Mouse (Mus musculus) regulatory T cell (primary cell): ENCODE measurements at regions not wholly inside any gene's neighbourhood (a gene's known extent, or its start where the extent isn't known, plus 50 kb on each side); places are given as distances from the start of the nearest gene placed in this dataset.

Experiments
- in situ Hi-C: fragments of 300-600 bp; cut with MboI, MseI; formaldehyde crosslinking; loops from one replicate; pipeline ENCODE4 v1.15.1; 2025; ENCODE audit warnings: high pct_unique_total_duplicates

DNA sequence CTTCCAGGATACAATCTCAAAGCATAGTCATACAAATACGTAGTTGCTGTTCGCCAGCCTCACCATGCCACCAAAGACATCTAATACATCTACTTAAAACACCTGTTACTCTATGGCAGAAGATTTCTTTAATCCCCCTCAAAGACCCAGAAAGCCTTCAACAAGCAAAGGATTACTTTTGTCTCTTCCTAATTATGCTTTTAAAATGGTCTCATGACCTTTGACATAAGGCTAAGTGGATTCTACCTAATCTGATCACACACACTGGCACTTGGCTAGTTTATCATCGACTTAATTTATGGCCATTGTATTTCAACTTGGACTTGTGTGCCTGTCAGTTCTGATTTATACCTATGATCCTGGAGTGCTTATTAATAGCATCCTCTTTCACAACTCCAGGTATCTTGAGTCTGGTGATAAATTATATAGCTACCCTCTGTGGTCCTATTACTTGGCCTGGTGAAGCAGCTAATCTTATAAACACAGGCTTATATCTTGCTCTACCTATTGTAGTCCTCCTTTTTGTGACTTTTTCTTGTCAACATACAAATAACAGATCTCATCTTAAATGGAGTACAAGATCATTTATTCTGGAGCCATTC lies 568.6 kb upstream of the B3galt2 start:
- in situ Hi-C loops, result no loop called here

DNA sequence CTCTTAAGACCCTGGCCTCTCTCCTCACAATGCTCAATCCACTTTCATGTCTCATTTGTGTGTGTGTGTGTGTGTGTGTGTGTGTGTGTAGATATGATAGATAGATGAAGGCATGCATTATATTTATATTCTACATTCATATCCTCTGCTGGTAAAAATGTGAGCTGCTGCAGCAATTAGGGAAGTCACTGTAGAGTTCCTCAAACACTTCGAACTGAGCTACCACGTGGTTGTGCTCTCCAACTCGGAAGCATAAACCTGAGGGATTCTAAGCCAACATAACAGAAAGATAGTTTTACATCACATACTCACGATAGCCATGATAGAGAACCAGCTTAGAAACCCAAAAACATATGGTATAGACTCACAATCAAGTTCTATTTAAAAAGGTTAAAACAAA lies 565.5 kb upstream of the B3galt2 start:
- in situ Hi-C loops, result no loop called here

DNA sequence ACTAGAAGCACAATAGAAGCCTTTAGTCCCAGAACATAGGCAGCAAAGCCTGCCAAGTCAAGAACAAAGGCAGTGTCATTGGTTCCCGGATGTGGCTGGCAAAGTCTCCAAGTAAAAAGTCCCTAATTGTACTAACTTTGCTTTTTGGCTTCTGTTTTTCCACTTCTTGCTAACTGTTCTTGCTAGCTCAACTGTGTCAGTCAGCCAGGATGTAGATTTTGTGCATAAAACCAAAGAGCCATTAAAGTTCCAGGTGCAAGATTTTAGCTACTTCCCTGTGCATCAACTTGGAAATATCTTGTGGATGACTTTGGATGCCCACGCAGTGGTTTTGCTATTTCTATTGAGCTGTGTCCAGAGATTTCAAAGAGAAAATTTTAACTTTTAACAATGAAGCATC lies 560.0 kb upstream of the B3galt2 start:
- in situ Hi-C loops, result no loop called here

DNA sequence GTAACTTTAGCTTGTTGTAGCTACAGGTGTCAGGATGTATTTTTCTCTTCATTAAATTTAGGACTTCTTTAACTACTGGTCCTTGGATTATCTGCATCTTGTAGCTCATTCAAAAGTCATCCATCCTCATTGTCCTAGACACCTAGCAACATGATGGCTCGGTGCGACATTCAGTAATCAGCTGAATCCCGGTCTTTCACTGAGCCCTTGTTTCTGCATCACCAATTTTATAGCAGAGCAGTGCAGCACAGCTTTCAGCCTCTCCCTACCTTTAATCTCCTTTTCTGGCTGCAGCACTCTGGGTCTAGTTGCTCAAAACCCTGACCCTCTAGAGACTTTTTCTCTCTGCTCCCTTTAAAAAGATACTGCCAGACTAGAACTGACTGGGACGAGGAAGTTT lies 543.6 kb upstream of the B3galt2 start:
- in situ Hi-C loops, result no loop called here

DNA sequence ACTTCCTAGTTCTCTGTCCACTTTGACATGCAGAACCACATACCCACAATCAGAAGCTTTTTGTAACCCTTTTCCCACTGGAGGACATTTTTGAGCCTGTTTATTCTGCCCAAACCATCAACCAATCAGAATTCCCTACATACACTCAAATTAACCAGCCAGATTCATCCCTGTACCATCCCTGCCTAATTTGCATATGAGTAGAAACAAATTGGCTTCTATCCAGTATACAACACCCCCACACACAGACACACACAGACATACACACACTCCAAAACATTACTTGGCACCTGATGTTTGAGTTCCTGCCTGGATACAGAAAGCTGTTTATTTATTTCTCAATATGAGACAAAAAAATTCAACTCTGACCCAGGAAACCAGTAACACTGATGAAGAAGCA lies 542.2 kb upstream of the B3galt2 start:
- in situ Hi-C loops, result no loop called here

DNA sequence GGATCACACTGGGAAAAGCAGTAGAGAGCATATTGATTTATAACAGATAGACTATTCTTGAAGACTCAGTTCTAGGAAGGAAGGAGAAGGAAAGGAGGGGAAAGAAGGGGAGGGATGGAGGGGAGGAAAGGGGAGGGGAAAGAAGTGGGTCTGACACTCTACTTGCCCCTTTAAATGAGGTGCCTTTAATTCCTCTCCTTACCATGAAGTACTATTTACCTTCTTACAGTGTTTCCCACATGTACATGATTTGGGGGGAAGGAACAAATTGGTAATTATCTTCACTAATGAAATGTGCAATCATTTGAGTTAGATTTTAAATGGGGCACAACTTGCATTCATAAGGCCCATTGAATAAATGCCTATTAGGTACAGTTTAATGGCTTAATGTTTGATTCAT lies 518.3 kb upstream of the B3galt2 start:
- in situ Hi-C loops, result no loop called here

DNA sequence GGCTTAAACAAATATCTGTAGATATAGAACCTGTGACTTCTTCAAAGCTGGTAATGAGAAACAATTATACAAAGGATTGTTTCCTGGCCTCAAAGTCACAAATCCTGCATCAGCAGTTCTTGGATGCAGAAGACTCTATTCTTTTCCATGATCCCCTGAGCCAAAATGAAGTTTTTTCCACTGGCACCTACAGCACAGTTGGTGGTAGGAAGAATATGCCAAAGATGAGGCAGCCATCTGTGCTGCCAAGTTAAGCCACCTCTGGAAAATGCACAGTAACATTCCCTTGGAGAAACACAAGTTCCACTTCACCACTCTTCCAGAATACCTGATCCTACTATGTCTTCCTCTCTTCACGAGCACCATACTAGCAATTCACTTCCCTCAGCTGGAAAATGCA lies 510.2 kb upstream of the B3galt2 start:
- in situ Hi-C loops, result no loop called here

DNA sequence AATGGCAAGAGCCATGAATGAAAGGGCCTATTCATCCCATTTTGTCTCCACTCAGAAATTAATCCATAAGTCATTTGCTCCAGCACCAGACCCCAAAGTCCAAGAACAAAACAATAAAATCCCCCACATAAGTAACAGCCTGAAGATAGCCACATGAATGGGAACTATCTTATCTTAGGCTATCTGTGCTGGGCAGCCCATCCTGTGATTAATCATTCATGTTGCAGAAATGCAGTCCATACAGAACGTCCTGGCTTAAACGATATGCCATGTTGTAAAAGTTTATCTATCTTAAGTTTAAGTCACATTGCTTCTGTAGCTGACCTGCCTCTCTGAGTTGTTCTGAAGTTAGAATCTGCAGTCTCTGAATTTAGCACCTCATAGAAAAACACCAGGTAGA lies 507.7 kb upstream of the B3galt2 start:
- in situ Hi-C loops, result no loop called here

DNA sequence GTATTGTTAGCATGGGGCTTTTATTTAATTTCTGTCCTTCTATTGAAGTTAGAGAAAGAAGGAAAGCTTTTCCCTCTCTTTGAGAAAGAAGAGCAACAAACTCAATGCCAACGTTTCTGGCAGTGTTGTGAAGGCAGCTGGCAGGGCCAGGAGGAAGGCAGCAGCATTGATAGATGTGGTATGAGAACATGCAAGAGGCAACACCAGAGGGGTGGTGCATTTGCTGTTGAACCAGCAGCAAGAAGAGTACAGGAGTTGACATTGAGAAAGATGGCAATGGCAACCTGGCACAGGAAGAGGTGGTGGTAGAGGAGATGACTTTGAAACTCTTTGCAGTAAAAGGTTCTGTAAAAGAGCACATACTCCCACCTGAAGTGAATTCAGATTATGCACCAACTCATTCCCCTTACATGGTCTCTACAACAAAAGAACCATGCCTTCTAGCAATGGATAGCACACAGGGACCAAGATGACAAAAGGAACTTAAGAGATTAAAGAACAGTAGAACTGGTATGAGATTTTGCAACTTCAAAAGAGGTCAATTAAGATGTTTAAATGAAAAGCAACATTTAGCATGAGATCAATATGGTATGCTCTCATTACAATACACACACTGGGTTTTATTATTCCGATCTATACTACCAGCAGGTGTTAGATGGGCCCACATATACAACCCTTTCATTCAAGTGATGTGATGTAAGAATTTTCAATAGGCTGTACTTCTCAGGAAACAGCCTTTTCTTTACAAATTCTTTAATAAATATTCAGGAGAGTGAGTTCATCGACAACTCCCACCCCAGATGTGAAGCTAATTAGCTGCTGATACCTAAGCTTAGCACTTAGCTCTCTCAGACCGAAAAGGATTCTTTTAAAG lies 495.1 kb upstream of the B3galt2 start:
- in situ Hi-C loops, result no loop called here

DNA sequence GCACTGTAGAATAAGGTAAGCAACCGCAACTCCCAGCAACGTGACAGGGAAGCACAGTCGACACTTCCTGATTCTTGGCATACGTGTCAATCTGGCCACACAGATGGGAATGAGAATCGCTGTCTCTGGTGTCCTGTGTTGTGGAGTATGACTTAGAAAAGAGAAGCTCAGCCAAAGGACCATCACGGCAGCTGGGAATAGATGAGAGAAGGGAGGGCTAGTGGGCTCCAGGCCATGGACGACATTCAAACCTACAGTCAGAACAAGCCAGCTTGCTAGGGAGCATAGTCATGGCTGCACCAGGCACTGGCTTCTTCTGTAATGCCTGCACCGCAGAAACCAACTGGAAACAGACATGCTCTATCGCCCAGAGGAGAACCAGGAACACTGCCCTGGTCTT lies 469.2 kb upstream of the B3galt2 start:
- in situ Hi-C loops, result no loop called here

DNA sequence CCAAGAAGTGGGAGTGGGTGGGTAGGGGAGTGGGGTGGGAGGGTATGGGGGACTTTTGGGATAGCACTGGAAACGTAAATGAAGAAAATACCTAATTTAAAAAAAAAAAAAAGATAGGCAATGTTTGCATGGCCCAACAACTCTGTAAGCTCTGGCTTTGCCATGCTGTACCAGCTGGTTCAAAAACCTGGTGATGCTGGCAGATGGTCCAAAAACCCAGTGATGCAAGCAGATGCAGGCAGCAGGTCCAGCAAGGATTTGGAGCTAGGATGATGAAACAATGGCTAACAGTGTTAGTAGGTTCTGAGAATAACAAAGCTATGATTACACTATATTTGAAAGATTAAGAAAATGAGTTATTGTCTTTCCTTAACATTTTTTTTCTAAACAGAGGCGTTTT lies 466.6 kb upstream of the B3galt2 start:
- in situ Hi-C loops, result no loop called here

DNA sequence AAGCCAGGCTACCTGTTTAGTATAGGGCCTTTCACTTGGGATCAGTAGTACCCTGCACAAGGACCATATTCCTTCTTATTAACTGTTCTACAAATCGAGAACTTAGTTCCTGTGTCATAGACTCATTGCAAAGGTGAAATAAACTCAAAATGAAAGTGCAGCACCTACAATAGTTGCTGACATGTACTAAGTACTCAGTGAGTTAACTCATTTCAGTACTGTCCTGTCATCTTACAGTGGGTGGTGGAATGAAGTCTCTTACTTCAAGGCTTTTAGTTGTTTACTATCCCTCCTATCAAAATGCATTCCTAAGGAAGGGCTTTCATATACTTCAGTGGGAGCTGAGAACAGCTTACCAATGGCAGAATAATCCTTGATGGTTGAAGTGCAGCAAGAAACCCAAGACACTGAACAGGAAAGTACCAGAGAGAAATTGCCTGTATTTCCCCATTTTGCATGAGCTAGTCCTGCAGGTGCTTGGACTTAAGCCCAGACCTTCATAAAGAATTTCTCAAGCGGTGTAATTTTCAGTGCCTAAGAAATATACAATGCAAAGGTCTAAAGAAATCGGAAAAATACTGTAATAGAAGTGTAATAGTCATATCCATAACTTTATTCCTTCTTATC lies 448.2 kb upstream of the B3galt2 start:
- in situ Hi-C loops, result no loop called here

DNA sequence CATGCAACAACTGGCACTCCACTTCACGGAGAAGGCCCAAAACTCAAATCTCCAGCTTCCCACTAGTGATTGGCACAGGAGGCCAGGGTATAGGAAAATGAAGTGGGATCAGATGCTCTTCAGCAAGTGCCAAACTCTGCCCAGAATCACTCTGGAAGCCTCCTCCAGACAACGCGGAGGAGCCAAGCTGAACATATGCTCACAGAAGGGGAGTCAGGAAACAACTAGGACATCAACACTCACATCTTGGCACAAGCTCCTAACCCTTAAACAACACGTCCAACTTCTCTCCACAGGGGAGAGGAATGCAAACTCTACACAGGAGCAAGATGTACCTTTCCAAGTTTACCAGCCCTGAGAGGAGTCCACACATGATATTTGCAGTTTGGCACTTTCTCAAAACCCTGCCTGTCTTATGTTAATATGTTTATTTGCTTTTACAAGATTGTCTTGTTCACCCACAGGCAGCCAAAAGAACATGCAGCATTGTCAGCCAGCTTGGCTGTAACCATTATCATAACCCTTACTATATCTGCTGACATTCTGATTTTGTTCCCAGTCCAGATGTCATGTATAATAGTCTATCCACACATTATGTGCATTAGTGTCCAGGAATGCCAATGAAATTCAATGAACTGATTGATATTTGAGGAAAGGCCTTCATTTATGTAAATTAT lies 440.1 kb upstream of the B3galt2 start:
- in situ Hi-C loops, result no loop called here

DNA sequence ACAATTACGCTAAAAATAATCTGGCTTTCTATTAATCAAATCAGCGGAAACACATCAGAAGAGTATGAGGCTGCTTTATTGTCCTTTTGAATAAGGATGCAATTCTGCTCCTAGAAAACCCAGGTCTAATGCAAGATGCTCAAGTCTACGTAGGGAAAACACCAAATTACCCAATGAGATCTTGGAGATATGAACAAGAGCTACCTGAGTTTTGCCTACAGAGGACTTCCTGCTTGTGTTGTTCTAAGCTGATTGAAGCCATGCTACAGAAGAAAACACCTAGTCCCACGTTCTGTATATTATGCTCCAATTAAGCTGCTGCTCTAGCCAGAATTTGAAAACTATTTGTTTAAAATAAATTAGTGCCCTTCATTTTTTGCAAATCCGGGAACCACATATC lies 439.5 kb upstream of the B3galt2 start:
- in situ Hi-C loops, result no loop called here

DNA sequence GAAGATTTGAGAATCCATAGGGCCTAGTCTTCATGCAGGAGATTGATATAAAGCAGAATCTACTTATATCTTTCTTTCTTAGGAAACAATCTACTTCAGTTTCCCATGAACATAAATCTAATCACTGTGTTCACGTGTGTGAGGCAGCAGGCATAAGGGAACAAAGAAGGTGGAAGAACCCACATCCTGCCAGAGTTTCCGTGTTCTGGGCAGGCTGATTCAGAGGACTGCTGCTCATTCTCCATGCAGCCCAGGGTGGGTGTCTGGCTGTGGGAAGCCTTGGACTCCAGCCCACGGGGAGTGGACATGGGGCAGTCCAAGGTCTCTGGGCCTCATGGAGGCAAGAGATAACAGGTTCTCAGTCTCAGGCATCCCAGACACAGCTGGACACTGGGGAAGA lies 438.3 kb upstream of the B3galt2 start:
- in situ Hi-C loops, result no loop called here

DNA sequence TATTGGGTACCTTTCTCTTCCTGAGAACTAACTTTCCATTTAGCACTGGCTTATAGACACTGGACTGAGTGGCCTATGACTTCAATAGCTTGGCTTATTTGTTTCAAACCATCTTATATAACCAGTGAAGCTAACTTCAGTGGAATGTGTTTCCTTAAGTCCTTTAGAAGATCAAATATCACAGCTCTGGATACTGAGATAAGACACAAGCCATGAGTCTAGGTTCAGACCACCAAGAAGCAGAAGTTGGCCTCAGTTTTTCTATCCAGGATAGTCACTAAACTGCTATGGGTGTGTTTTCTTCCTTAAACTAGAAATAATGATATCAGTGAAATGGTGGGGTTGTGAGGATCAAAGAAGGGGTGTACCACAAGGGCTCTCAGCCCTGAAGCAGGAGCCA lies 436.4 kb upstream of the B3galt2 start:
- in situ Hi-C loops, result no loop called here

DNA sequence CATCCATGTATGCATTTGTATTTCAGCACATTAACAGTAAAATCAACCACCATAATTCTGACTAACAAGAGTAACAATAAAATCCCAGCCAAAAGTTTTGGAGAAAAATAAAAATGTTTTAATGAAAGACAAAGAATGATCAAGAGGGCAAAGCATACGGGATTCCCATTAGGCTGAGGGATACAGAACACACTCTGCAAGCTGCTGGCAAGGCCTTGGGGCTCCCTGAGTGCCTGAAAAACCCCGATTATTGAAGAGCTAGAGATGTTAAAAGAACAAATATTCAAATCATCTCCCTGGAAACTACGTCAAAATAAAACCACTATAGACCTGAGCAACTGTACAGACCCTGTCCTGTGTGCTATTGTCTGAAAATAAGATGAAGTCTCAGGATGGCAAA lies 433.5 kb upstream of the B3galt2 start:
- in situ Hi-C loops, result no loop called here

DNA sequence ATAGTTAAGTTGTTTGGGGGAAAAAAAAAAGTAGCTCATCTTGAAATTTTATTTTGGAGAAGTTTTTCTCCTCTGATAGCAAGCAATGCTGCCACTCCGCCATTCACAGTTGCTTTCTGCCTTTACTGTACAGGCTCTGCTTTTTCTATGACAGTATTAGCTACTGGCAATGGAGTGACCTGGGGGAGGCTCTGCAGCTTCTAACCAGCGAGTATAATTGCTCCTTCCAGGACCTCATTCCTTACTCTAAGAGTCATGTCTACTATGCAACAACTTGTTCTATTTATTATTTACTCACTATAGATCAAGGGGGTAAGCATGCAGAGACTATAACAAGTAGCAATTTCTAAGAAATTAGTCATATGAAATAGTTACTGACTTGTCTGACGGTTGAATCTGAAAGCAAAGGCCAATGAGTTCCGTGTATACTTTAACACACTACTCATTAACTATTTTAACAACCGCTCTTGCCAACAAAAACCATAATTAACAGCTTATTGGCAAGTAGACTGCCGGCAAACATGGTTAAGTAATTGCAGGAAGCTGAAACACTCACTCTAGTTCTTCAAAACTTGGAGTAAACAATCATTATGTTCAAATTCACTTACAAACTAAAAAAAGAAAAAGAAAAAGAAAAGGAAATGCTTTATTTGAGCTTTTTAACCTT lies 432.9 kb upstream of the B3galt2 start:
- in situ Hi-C loops, result no loop called here

DNA sequence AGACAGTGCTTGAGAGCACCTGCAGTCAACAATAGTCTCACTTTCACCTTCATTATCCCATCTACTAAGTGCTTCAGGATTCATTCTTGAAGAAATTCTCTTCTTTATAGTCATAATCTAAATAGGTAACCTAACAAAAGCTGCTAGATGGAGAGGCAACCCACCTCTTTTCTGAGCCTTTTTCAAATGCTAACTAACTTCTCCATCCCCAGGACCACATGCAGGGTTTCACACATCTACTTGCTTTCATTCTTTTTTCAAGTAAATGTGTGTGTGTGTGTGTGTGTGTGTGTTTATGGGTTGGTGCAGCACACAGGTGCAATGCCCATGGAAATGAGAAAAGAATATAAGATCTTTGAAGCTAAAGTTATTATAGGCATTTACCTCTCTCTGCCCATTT lies 423.1 kb upstream of the B3galt2 start:
- in situ Hi-C loops, result no loop called here

DNA sequence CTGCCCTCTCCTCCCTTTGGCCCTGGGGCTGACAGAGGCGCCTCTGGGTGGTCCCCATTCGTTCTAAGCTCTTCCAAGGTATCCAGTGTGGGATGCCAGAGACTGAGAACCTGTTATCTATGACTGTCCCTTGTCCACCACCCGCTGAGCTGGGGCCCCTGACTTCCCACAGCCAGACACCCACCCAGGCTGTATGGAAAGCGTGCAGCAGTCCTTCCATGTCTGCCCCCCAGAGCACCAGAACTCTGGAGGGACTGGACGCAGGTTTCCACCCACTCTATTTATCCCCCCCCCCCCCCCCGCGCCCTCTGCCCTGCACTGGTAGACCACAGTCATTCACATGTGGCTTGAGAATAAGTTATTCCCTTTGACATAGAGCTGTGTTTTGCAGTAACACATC lies 408.5 kb upstream of the B3galt2 start:
- in situ Hi-C loops, result no loop called here

DNA sequence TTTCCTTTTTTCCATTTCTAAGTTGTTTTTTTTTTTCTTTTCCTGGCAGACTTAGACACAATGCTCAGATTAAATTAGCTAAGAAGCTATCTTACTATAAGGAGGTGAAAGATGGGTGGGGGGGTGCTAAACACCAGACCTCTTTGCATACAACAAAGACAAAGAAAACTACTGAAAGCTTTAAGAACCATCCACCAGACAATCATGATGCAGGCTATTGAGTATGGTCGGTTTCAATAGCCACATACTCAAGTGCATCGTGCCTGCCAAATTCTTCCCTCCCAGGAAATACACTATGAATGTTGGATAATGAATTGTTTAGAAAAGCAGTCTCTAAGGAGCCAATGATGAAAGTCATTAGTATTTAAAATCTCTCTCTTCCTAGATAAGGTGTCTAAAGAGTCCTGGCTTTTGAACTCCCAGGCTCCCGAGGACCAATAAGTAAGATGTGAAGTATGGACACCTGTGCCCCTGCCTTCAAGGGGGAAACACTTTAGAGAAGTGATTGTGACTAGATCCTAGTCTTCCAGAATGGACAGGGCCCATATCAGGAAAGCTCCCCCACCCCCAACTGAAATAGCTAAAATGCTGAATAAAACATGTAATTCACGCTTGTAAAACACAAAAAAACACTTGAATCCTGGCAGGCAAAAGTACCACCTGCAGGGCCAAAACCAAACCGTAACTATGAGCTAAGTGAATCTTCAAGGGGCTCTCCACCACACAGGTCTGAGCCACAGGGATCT lies 381.8 kb upstream of the B3galt2 start:
- in situ Hi-C loops, result loop anchor here (25.0 kb wide), 1 partner anchor 204 kb away; no protein-coding TSS in a partner anchor
